Mouse (Mus musculus): ENCODE measurements at regions not wholly inside any gene's neighbourhood (a gene's known extent, or its start where the extent isn't known, plus 50 kb on each side); places are given as distances from the start of the nearest gene placed in this dataset.

GRCm38 (mm10) chr9:61216012-61216770 is 156.0 kb upstream of the Tle3 start:
- DNase-seq (ENCODE audit: extremely low read depth): no peak
- TF ChIP-seq ZC3H11A (IDR thresholded peaks at IDR 0.05; ENCODE audit: low read depth, low read length) (no peak), BHLHE40 (IDR thresholded peaks at IDR 0.05; ENCODE audit: low read depth, low read length) (no peak; the same call in 1 of the 2 replicates), JUND (conservative IDR thresholded peaks at IDR 0.05; ENCODE audit: low read depth, low read length) (no peak), SMC3 (IDR thresholded peaks at IDR 0.05; ENCODE audit: low read depth, low read length) (no peak), MEF2A (IDR thresholded peaks at IDR 0.05; ENCODE audit: borderline replicate concordance, low read depth, low read length) (no peak)
- dilution Hi-C loops (cut with MboI; ENCODE audit: extremely low pct_ligation_motif_present, extremely low pct_unique_long_range_greater_than_20kb, low sequenced_read_pairs) (no loop called here), in situ Hi-C loops (cut with MboI; ENCODE audit: low pct_ligation_motif_present, low pct_unique_long_range_greater_than_20kb, low sequenced_read_pairs) (no loop called here)
- Histone ChIP-seq H3K27me3 (replicated peaks) (peaks cover 9% of the 10 kb centered on the region), H3K79me2 (replicated peaks; ENCODE audit: control insufficient read depth, extremely low read depth, insufficient read depth, poor library complexity, severe bottlenecking) (no peaks in the 10 kb centered on the region), H3K9ac (ENCODE audit: insufficient read depth, low read depth) (no peak overlapping the region), H3K4me1 (ENCODE audit: control insufficient read depth in 1 of 2, insufficient read depth in 2 of 2) (peaks cover 10 to 39% of the 10 kb centered on the region in 2 experiments), H3K27ac (ENCODE audit: insufficient read depth, low read depth) (no peak overlapping the region), H3K4me2 (ENCODE audit: insufficient read depth, low read depth, poor library complexity, severe bottlenecking) (no peak overlapping the region), H3K4me3 (replicated peaks in 1 of 3; ENCODE audit: low read depth in 2 of 3, low read length in 2 of 3, poor library complexity in 1 of 3) (no peak overlapping the region), H3K9me3 (replicated peaks; ENCODE audit: low read length) (no peaks in the 10 kb centered on the region), H3K36me3 (replicated peaks in 1 of 2; ENCODE audit: control insufficient read depth in 1 of 2, insufficient read depth in 1 of 2, low read length in 1 of 2) (no peaks in the 10 kb centered on the region)

- H3K27me3 ChIP-seq (replicated peaks): peaks cover 1% of the 10 kb centered on the region
- in situ Hi-C loops (cut with MboI; ENCODE audit: low pct_ligation_motif_present, low pct_unique_long_range_greater_than_20kb, low sequenced_read_pairs) (no loop called here), dilution Hi-C loops (cut with MboI; ENCODE audit: extremely low pct_ligation_motif_present, extremely low pct_unique_long_range_greater_than_20kb, low sequenced_read_pairs) (no loop called here)
These were observed 152.1 kb upstream of the Tle3 start for GRCm38 (mm10) chr9:61220017-61220416.

More at GRCm38 (mm10) chr9:61220017-61220416, 152.1 kb upstream of the Tle3 start:
- Histone ChIP-seq H3K79me2 (replicated peaks; ENCODE audit: control insufficient read depth, extremely low read depth, insufficient read depth, poor library complexity, severe bottlenecking) (no peaks in the 10 kb centered on the region), H3K4me2 (ENCODE audit: insufficient read depth, low read depth, poor library complexity, severe bottlenecking) (no peak overlapping the region), H3K27ac (ENCODE audit: insufficient read depth, low read depth) (no peak overlapping the region), H3K4me3 (replicated peaks in 1 of 3; ENCODE audit: low read depth in 2 of 3, low read length in 2 of 3, poor library complexity in 1 of 3) (no peak overlapping the region), H3K9ac (ENCODE audit: insufficient read depth, low read depth) (no peak overlapping the region), H3K9me3 (replicated peaks; ENCODE audit: low read length) (peaks cover 8% of the 10 kb centered on the region), H3K4me1 (ENCODE audit: control insufficient read depth in 1 of 2, insufficient read depth in 2 of 2) (peaks cover 26 to 73% of the 10 kb centered on the region in 2 experiments), H3K36me3 (replicated peaks in 1 of 2; ENCODE audit: control insufficient read depth in 1 of 2, insufficient read depth in 1 of 2, low read length in 1 of 2) (no peaks in the 10 kb centered on the region)
- TF ChIP-seq EP300 (IDR thresholded peaks at IDR 0.05; ENCODE audit: low read length) (no peak), USF1 (IDR thresholded peaks at IDR 0.05; ENCODE audit: low read depth, low read length) (no peak), TCF12 (IDR thresholded peaks at IDR 0.05; ENCODE audit: low read depth, low read length) (no peak), GABPA (IDR thresholded peaks at IDR 0.05; ENCODE audit: insufficient replicate concordance, low read depth, low read length) (no peak), IRF4 (IDR thresholded peaks at IDR 0.05; ENCODE audit: low read depth, low read length) (no peak), RAD21 (IDR thresholded peaks at IDR 0.05; ENCODE audit: low read depth, low read length) (no peak), MYC (IDR thresholded peaks at IDR 0.05; ENCODE audit: low read depth, low read length) (no peak), POLR2AphosphoS2 (IDR thresholded peaks at IDR 0.05; ENCODE audit: low read depth, low read length) (no peak), ZKSCAN1 (IDR thresholded peaks at IDR 0.05; ENCODE audit: borderline replicate concordance, low read depth, low read length) (no peak), CTCF (conservative IDR thresholded peaks at IDR 0.05 in 1 of 2, IDR thresholded peaks at IDR 0.05 in 1 of 2; ENCODE audit: low read depth in 2 of 2, low read length in 2 of 2) (no peak), MXI1 (IDR thresholded peaks at IDR 0.05; ENCODE audit: low read depth, low read length) (no peak), UBTF (IDR thresholded peaks at IDR 0.05; ENCODE audit: low read depth, low read length) (no peak), MAFK (IDR thresholded peaks at IDR 0.05; ENCODE audit: insufficient replicate concordance, low read length) (no peak), ETS1 (conservative IDR thresholded peaks at IDR 0.05; ENCODE audit: low read depth, low read length) (no peak), POLR2A (IDR thresholded peaks at IDR 0.05; ENCODE audit: low read depth, low read length) (no peak), JUN (IDR thresholded peaks at IDR 0.05; ENCODE audit: insufficient read depth, low read depth, low read length) (no peak)
- DNase-seq (ENCODE audit: extremely low read depth): no peak
